Mouse (Mus musculus): Measurements from ENCODE around the gene Fzr1. TPM values are rescaled to one million over a fixed set of nuclear protein-coding genes. Genes with fewer than 3 reads are reported as not detected.

The Fzr1 gene
- total and polyA plus RNA-seq, 3 experiments = 33.1 to 75.4 (median 44.5) TPM

GRCm38 (mm10) chr10:81392270-81392669 is 14.0 kb upstream of the Fzr1 start:
- dilution Hi-C loops (cut with MboI; ENCODE audit: extremely low pct_ligation_motif_present, extremely low pct_unique_long_range_greater_than_20kb, low sequenced_read_pairs) (no loop called here), in situ Hi-C loops (cut with MboI; ENCODE audit: low pct_ligation_motif_present, low pct_unique_long_range_greater_than_20kb, low sequenced_read_pairs) (no loop called here)
- no peak for TF ChIP-seq ELF1 (IDR thresholded peaks at IDR 0.05; ENCODE audit: low read depth, low read length)
- TF ChIP-seq JUND (conservative IDR thresholded peaks at IDR 0.05; ENCODE audit: low read depth, low read length) = no peak
- no peak for TF ChIP-seq USF2 (conservative IDR thresholded peaks at IDR 0.05; ENCODE audit: low read depth, low read length)
- no peak for TF ChIP-seq ZC3H11A (IDR thresholded peaks at IDR 0.05; ENCODE audit: low read depth, low read length)
- no peak for TF ChIP-seq TBP (conservative IDR thresholded peaks at IDR 0.05; ENCODE audit: low read depth, low read length)
- TF ChIP-seq ZNF384 (IDR thresholded peaks at IDR 0.05; ENCODE audit: low read depth, low read length) = no peak
- no peak for TF ChIP-seq NRF1 (IDR thresholded peaks at IDR 0.05; ENCODE audit: low read depth, low read length)
- no peak for TF ChIP-seq MAFK (IDR thresholded peaks at IDR 0.05; ENCODE audit: insufficient replicate concordance, low read length)
- TF ChIP-seq CTCF (conservative IDR thresholded peaks at IDR 0.05 in 1 of 2, IDR thresholded peaks at IDR 0.05 in 1 of 2; ENCODE audit: low read depth in 2 of 2, low read length in 2 of 2) = no peak
- no peak for TF ChIP-seq BHLHE40 (IDR thresholded peaks at IDR 0.05; ENCODE audit: low read depth, low read length)
- no peak for TF ChIP-seq KAT2A (IDR thresholded peaks at IDR 0.05; ENCODE audit: insufficient replicate concordance, low read length)
- TF ChIP-seq MYC (IDR thresholded peaks at IDR 0.05; ENCODE audit: low read depth, low read length) = no peak
- no peak for TF ChIP-seq EP300 (IDR thresholded peaks at IDR 0.05; ENCODE audit: low read length)
- TF ChIP-seq UBTF (IDR thresholded peaks at IDR 0.05; ENCODE audit: low read depth, low read length) = no peak
- no peak for TF ChIP-seq MEF2A (IDR thresholded peaks at IDR 0.05; ENCODE audit: borderline replicate concordance, low read depth, low read length)
- no peak for TF ChIP-seq RCOR1 (conservative IDR thresholded peaks at IDR 0.05; ENCODE audit: low read depth, low read length)
- TF ChIP-seq MAX (IDR thresholded peaks at IDR 0.05; ENCODE audit: low read length) = no peak
- no peak for TF ChIP-seq JUN (IDR thresholded peaks at IDR 0.05; ENCODE audit: insufficient read depth, low read depth, low read length)
- no peak for TF ChIP-seq ZKSCAN1 (IDR thresholded peaks at IDR 0.05; ENCODE audit: borderline replicate concordance, low read depth, low read length)
- H3K4me2 ChIP-seq (ENCODE audit: insufficient read depth, low read depth, poor library complexity, severe bottlenecking) = no peak overlapping the region
- H3K4me1 ChIP-seq (ENCODE audit: control insufficient read depth in 1 of 2, insufficient read depth in 2 of 2) = no peaks in the 10 kb centered on the region; a peak in 1 of 4 replicates
- H3K9ac ChIP-seq (ENCODE audit: insufficient read depth, low read depth) = no peak overlapping the region
- no peaks in the 10 kb centered on the region for H3K27me3 ChIP-seq (replicated peaks)
- no peaks in the 10 kb centered on the region for H3K79me2 ChIP-seq (replicated peaks; ENCODE audit: control insufficient read depth, extremely low read depth, insufficient read depth, poor library complexity, severe bottlenecking)
- no peak overlapping the region for H3K4me3 ChIP-seq (replicated peaks in 1 of 3; ENCODE audit: low read depth in 2 of 3, low read length in 2 of 3, poor library complexity in 1 of 3)
- no peaks in the 10 kb centered on the region for H3K9me3 ChIP-seq (replicated peaks; ENCODE audit: low read length)
- no peak for DNase-seq (ENCODE audit: extremely low read depth)
- no peak overlapping the region for H3K27ac ChIP-seq (ENCODE audit: insufficient read depth, low read depth)
- H3K36me3 ChIP-seq (replicated peaks in 1 of 2; ENCODE audit: control insufficient read depth in 1 of 2, insufficient read depth in 1 of 2, low read length in 1 of 2) = peaks cover 39 to 60% of the 10 kb centered on the region in 2 experiments

- Histone ChIP-seq H3K4me2 (ENCODE audit: insufficient read depth, low read depth, poor library complexity, severe bottlenecking) (no peak overlapping the region), H3K4me1 (ENCODE audit: control insufficient read depth in 1 of 2, insufficient read depth in 2 of 2) (peaks cover 4 to 8% of the 10 kb centered on the region in 2 experiments), H3K27ac (ENCODE audit: insufficient read depth, low read depth) (no peak overlapping the region), H3K9me3 (replicated peaks; ENCODE audit: low read length) (no peaks in the 10 kb centered on the region), H3K36me3 (replicated peaks in 1 of 2; ENCODE audit: control insufficient read depth in 1 of 2, insufficient read depth in 1 of 2, low read length in 1 of 2) (peaks cover 49 to 69% of the 10 kb centered on the region in 2 experiments), H3K9ac (ENCODE audit: insufficient read depth, low read depth) (no peak overlapping the region), H3K4me3 (replicated peaks in 1 of 3; ENCODE audit: low read depth in 2 of 3, low read length in 2 of 3, poor library complexity in 1 of 3) (no peak overlapping the region), H3K27me3 (replicated peaks) (no peaks in the 10 kb centered on the region), H3K79me2 (replicated peaks; ENCODE audit: control insufficient read depth, extremely low read depth, insufficient read depth, poor library complexity, severe bottlenecking) (peaks cover 6% of the 10 kb centered on the region)
- no peak for DNase-seq (ENCODE audit: extremely low read depth)
- TF ChIP-seq NELFE (IDR thresholded peaks at IDR 0.05; ENCODE audit: low read depth, low read length) = no peak
- no peak for TF ChIP-seq MXI1 (IDR thresholded peaks at IDR 0.05; ENCODE audit: low read depth, low read length)
- no peak for TF ChIP-seq SIN3A (IDR thresholded peaks at IDR 0.05; ENCODE audit: low read length)
- no peak for TF ChIP-seq POLR2A (IDR thresholded peaks at IDR 0.05; ENCODE audit: low read depth, low read length)
- no peak for TF ChIP-seq EP300 (IDR thresholded peaks at IDR 0.05; ENCODE audit: low read length)
- no peak for TF ChIP-seq GABPA (IDR thresholded peaks at IDR 0.05; ENCODE audit: insufficient replicate concordance, low read depth, low read length)
- no peak for TF ChIP-seq HCFC1 (IDR thresholded peaks at IDR 0.05; ENCODE audit: low read depth, low read length)
- TF ChIP-seq SMC3 (IDR thresholded peaks at IDR 0.05; ENCODE audit: low read depth, low read length) = no peak
- no peak for TF ChIP-seq ETS1 (conservative IDR thresholded peaks at IDR 0.05; ENCODE audit: low read depth, low read length)
- dilution Hi-C loops (cut with MboI; ENCODE audit: extremely low pct_ligation_motif_present, extremely low pct_unique_long_range_greater_than_20kb, low sequenced_read_pairs) = no loop called here
- in situ Hi-C loops (cut with MboI; ENCODE audit: low pct_ligation_motif_present, low pct_unique_long_range_greater_than_20kb, low sequenced_read_pairs) = no loop called here
These were observed 12.3 kb upstream of the Fzr1 start for GRCm38 (mm10) chr10:81390678-81390965.
